Mouse (Mus musculus): Measurements from ENCODE around the gene Crhr1.
A peak's percentile ranks its signal among the peaks of the same experiment; 100 is the strongest.

Crhr1 gene

GRCm38 (mm10) chr11:104138976-104139375 is 6.3 kb downstream of the Crhr1 start:
- DNase-seq = no peak

GRCm38 (mm10) chr11:104144930-104145329 is 12.3 kb downstream of the Crhr1 start:
- DNase-seq = no peak

- no peak for DNase-seq
Measured at GRCm38 (mm10) chr11:104148787-104149186, 16.1 kb downstream of the Crhr1 start.

- no peak for DNase-seq
Measured at GRCm38 (mm10) chr11:104150911-104151310, 18.3 kb downstream of the Crhr1 start.

GRCm38 (mm10) chr11:104154332-104154731 is 21.7 kb downstream of the Crhr1 start:
- DNase-seq = no peak

- no peak for DNase-seq
Measured at GRCm38 (mm10) chr11:104154820-104155635, 22.4 kb downstream of the Crhr1 start.

GRCm38 (mm10) chr11:104155899-104156298 is 23.2 kb downstream of the Crhr1 start:
- DNase-seq = no peak

- DNase-seq = no peak
Measured at GRCm38 (mm10) chr11:104156391-104156790, 23.7 kb downstream of the Crhr1 start.

GRCm38 (mm10) chr11:104157603-104158259 is 25.1 kb downstream of the Crhr1 start:
- peak; percentile 11 to 18 for DNase-seq

GRCm38 (mm10) chr11:104158260-104158907 is 25.7 kb downstream of the Crhr1 start:
- no peak for DNase-seq

- no peak for DNase-seq
Measured at GRCm38 (mm10) chr11:104159769-104160272, 27.2 kb downstream of the Crhr1 start.

GRCm38 (mm10) chr11:104161153-104161552 is 28.5 kb downstream of the Crhr1 start:
- no peak for DNase-seq

GRCm38 (mm10) chr11:104164257-104164656 is 31.6 kb downstream of the Crhr1 start:
- DNase-seq = no peak

GRCm38 (mm10) chr11:104171281-104171781 is 38.7 kb downstream of the Crhr1 start:
- peak; percentile 7 to 57 for DNase-seq

GRCm38 (mm10) chr11:104178893-104179292 is 46.2 kb downstream of the Crhr1 start:
- no peak for DNase-seq

- no peak for DNase-seq
Measured at GRCm38 (mm10) chr11:104179804-104180203, 47.1 kb downstream of the Crhr1 start.

GRCm38 (mm10) chr11:104182141-104182540 is 49.5 kb downstream of the Crhr1 start:
- DNase-seq = no peak

GRCm38 (mm10) chr11:104186135-104186836 is 53.6 kb downstream of the Crhr1 start, which contains the start of gene Sppl2c:
Gene Sppl2c, plus strand, starts transcription at chr11:104186327.
- DNase-seq = no peak

- DNase-seq = no peak
Measured at GRCm38 (mm10) chr11:104186837-104187150, 54.1 kb downstream of the Crhr1 start.

GRCm38 (mm10) chr11:104187766-104188165 is 55.1 kb downstream of the Crhr1 start:
- no peak for DNase-seq

GRCm38 (mm10) chr11:104190008-104190407 is 57.4 kb downstream of the Crhr1 start:
- DNase-seq = peak in 1 of 2 experiments; percentile 4

GRCm38 (mm10) chr11:104195382-104195781 is 62.7 kb downstream of the Crhr1 start:
- no peak for DNase-seq

GRCm38 (mm10) chr11:104195791-104196190 is 63.1 kb downstream of the Crhr1 start:
- DNase-seq = peak; percentile 64 to 86
